In the genomic region with DNA sequence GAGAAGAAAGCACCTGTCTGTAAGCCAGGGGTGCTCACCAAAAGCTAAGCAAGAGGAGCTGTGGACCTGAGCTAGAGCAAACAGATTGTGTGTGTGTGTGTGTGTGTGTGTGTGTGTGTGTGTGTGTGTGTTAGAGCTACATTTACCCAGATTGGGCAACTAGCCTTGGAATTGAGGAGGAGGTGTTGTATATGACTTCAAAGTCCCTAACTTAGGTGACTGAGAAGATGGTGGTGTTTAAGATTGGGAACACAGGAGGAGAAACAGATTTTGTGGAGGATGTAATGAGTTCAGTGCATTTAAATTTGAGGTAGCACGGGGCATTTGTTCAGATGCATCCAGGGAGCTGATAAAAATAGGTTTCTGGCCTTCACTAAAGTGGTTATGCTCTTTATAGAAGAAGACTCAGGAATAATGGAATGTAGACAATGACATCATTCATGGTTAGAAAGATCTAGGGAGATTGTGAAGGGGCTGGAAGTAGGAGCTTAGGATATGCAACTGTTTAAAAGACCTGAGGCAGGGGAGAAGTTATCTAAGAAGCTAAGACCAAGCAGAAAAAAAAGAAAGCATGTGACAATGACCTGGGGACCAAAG, we compare ENCODE assay signal across 18 mouse cellular contexts. TPM values are rescaled to one million over a fixed set of nuclear protein-coding genes. Genes with fewer than 3 reads are reported as not detected.
DNase-seq lines count a peak whose midpoint lies in the region; ATAC-seq and TF ChIP-seq lines count a peak whose summit lies in the region.
"Had no signal": no experiment of that assay in that cellular context is flagged by ENCODE, and none has a peak within 500 bp of the region (broad histone marks: within the 10 kb centered on the region; RNA-seq: fewer than 3 reads in every experiment).

No protein-coding gene starts in this region.

- no peak overlapping the region for H3K4me2 ChIP-seq in lung, postnatal 0 days (replicated peaks; ENCODE audit: low read depth, low read length)
- H3K4me2 ChIP-seq: lung, embryonic 15.5 days; midbrain, embryonic 11.5 days; neural tube, embryonic 12.5 days had no signal

- no peak for TF ChIP-seq POLR2A in cortical plate, adult 2 months (IDR thresholded peaks at IDR 0.05; ENCODE audit: extremely low read depth, insufficient read depth, low read length)

- no peaks in the 10 kb centered on the region for H3K36me3 ChIP-seq in lung, postnatal 0 days (ENCODE audit: insufficient read depth, low read length)
- H3K36me3 ChIP-seq: lung, embryonic 15.5 days; neural tube, embryonic 12.5 days had no signal

- no peak for TF ChIP-seq EP300 in lung, postnatal 0 days (IDR thresholded peaks at IDR 0.05)

- DNase-seq in brain, adult 2 months (ENCODE audit: low read depth, low spot score): peak; percentile 93
- DNase-seq in layer of hippocampus, adult 9-11 months: peak; percentile 78
- peak; percentile 73 to 77 for DNase-seq in right cerebral cortex, adult 2 months (ENCODE audit: low spot score in 2 of 2)
- DNase-seq in ovary, postnatal 10 days (ENCODE audit: low spot score): no peak
- DNase-seq in lung, postnatal 0 days (ENCODE audit: low spot score): no peak
- no peak for DNase-seq in cerebellum, postnatal 14 days
- DNase-seq: adrenal gland, adult 2 months; cerebellum, adult 11-12 months; cerebellum, postnatal 25 days; gastrocnemius, postnatal 25 days; kidney, adult 18-20 months; kidney, postnatal 10 days had no signal

- WGBS in lung, postnatal 0 days: 76% methylated on average over 1 of the region's 1 CpGs

- no peaks in the 10 kb centered on the region for H3K9me3 ChIP-seq in lung, postnatal 0 days (ENCODE audit: low read length)
- H3K9me3 ChIP-seq: lung, embryonic 15.5 days; neural tube, embryonic 12.5 days had no signal

- no peak overlapping the region for H3K9ac ChIP-seq in lung, postnatal 0 days (replicated peaks; ENCODE audit: low read depth)
- H3K9ac ChIP-seq: liver, embryonic 14.5 days; lung, embryonic 15.5 days; neural tube, embryonic 12.5 days had no signal

- ATAC-seq in lung, postnatal 0 days: no peak
- ATAC-seq: hindbrain, postnatal 0 days had no signal

- H3K27me3 ChIP-seq in lung, postnatal 0 days (replicated peaks; ENCODE audit: insufficient read depth, low read length): no peaks in the 10 kb centered on the region
- H3K27me3 ChIP-seq: lung, embryonic 15.5 days; neural tube, embryonic 12.5 days had no signal

- peak overlapping the region; percentile 98 for H3K27ac ChIP-seq in cortical plate, adult 2 months (ENCODE audit: insufficient read depth, low read length)
- H3K27ac ChIP-seq in lung, postnatal 0 days (ENCODE audit: low read length): no peak overlapping the region
- H3K27ac ChIP-seq: hindbrain, postnatal 0 days; liver, embryonic 14.5 days; lung, embryonic 15.5 days; neural tube, embryonic 12.5 days had no signal

- H3K4me1 ChIP-seq in cortical plate, adult 2 months (ENCODE audit: control insufficient read depth, insufficient read depth, low read length): peaks cover 3% of the 10 kb centered on the region
- H3K4me1 ChIP-seq in lung, postnatal 0 days (ENCODE audit: insufficient read depth, low read depth, low read length): no peaks in the 10 kb centered on the region
- H3K4me1 ChIP-seq: lung, embryonic 15.5 days had no signal

- H3K4me3 ChIP-seq in cortical plate, adult 2 months (ENCODE audit: insufficient read depth, low read length): no peak overlapping the region
- no peak overlapping the region for H3K4me3 ChIP-seq in lung, postnatal 0 days (ENCODE audit: low read depth, low read length)
- H3K4me3 ChIP-seq: lung, embryonic 15.5 days; neural tube, embryonic 12.5 days had no signal

- no peak for TF ChIP-seq CTCF in cortical plate, adult 2 months (IDR thresholded peaks at IDR 0.05; ENCODE audit: extremely low read depth, insufficient read depth, low read length)
- TF ChIP-seq CTCF in lung, postnatal 0 days (IDR thresholded peaks at IDR 0.05): no peak

RNA-seq across cellular contexts. Expression of a gene that starts 52.5 kb away (rescaled TPM):
- 16.2 and 18.6 TPM in 2 replicates for polyA plus RNA-seq in cortical plate, adult 2 months (2012; rRNA removed)
- 9.2 and 9.3 TPM in 2 replicates for polyA plus RNA-seq in lung, postnatal 0 days (2015; fragmentation: Nextera tagmentation; extraction: Ambion mirVana)

Comparison
In these comparisons a context has a peak if more than half of its experiments do, and no peak if none do; other contexts are left out.
1. DNase-seq: peak in brain, adult 2 months (single experiment), layer of hippocampus, adult 9-11 months (single experiment) and right cerebral cortex, adult 2 months (2 of 2); none in ovary, postnatal 10 days (single experiment), lung, postnatal 0 days (single experiment) and cerebellum, postnatal 14 days (0 of 2).